Mouse (Mus musculus) heart, embryonic 16.5 days (tissue): ENCODE measurements around the gene Emilin3. TPM values are rescaled to one million over a fixed set of nuclear protein-coding genes. Genes with fewer than 3 reads are reported as not detected.

Experiments used
- ATAC-seq: fragments of 200-750 bp; cut with Nextera tagmentation; replicated peaks from 2 replicates; pipeline ENCODE4 v1.8.0; 2017; ENCODE audit warnings: moderate number of reproducible peaks; ENCODE audit not compliant: insufficient read depth, low FRiP score; ENCODE audit errors: extremely low read depth
- H3K27ac ChIP-seq: fragments of 300-500 bp; sonication (generic); 2 replicates; pipeline ENCODE4 v1.5.1; 2014; ENCODE audit warnings: mild to moderate bottlenecking, low read length, control low read depth, moderate library complexity
- H3K27me3 ChIP-seq: fragments of 300-500 bp; sonication (generic); 2 replicates; pipeline ENCODE4 v1.6.1; 2014; ENCODE audit warnings: low read length, mixed read lengths; ENCODE audit not compliant: control insufficient read depth, insufficient read depth
- H3K36me3 ChIP-seq: fragments of 300-500 bp; sonication (generic); 2 replicates; pipeline ENCODE4 v1.6.1; 2014; ENCODE audit not compliant: control insufficient read depth, insufficient read depth
- H3K4me1 ChIP-seq: fragments of 300-500 bp; sonication (generic); 2 replicates; pipeline ENCODE4 v1.6.1; 2014; ENCODE audit warnings: low read length, mixed read lengths; ENCODE audit not compliant: control insufficient read depth, insufficient read depth
- H3K4me2 ChIP-seq: fragments of 300-500 bp; sonication (generic); 2 replicates; pipeline ENCODE4 v1.6.1; 2014; ENCODE audit warnings: low read depth, mild to moderate bottlenecking, control low read depth, low read length
- H3K4me3 ChIP-seq: fragments of 300-500 bp; sonication (generic); 2 replicates; pipeline ENCODE4 v1.5.1; 2014; ENCODE audit warnings: mild to moderate bottlenecking, control low read depth, low read length
- H3K9ac ChIP-seq: fragments of 300-500 bp; sonication (generic); 2 replicates; pipeline ENCODE4 v1.6.1; 2014; ENCODE audit warnings: low read length, control low read depth
- H3K9me3 ChIP-seq: fragments of 300-500 bp; sonication (generic); replicated peaks from 2 replicates; pipeline ENCODE4 v1.6.1; 2016; ENCODE audit warnings: low read length; ENCODE audit not compliant: control insufficient read depth
- WGBS: fragments of 180-500 bp; shearing (Covaris S2); extraction: QIAGEN DNeasy Blood & Tissue Kit; methylation state at CpG from one replicate; pipeline ENCODE4 v1.1.7; 2014; 5-methylcytosine and 5-hydroxymethylcytosine counted together
- polyA plus RNA-seq: library from polyadenylated mRNA; unstranded; fragments of >200 nt; fragmentation: Nextera tagmentation; extraction: Ambion mirVana; gene quantifications from 2 replicates; pipeline ENCODE4 v1.2.1, GENCODE M21; 2015

Emilin3 gene
- polyA plus RNA-seq, 1 experiment from 2014 or later = 1.5 TPM

DNA sequence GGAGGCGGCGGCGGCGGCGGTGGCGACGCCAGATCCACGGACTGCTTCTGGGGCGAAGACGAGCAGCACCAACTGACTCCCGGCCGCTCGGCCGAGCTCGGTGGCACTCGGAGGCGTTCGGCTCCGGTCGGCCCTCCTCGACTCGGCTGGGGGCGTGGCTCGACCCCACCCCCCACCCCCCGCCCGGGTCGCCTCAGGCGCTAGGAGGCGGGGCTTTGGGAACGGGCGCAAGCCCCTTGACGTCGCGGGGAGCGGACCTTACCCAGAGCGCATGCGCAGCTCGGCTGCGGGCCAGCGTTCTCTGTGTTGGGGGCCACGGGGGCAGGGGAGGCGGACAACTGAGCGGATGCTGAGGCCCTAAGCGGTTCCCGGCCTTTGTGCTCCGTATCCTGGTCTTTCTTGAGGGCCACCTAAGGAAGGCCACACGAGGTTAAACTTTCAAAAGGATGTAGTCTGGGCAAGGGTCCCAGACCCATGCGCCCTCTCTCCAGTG is 39.2 kb downstream of the Emilin3 start, which contains the start of gene Zhx3:
Zhx3 (minus strand) TSS at position 109 of the 493 bp plus-strand sequence.
- Histone ChIP-seq H3K27me3 (no peaks in the 10 kb centered on the region), H3K27ac (peak within 1 kb of the TSS; percentile 98), H3K4me2 (peak within 1 kb of the TSS; percentile 89), H3K4me3 (peak within 1 kb of the TSS; percentile 89), H3K4me1 (peaks cover 14% of the 10 kb centered on the region), H3K9me3 (no peaks in the 10 kb centered on the region), H3K36me3 (no peaks in the 10 kb centered on the region), H3K9ac (peak within 1 kb of the TSS; percentile 97)
- WGBS = under 1% methylated on average over 48 of the region's 48 CpGs
- ATAC-seq = peak; percentile 96

DNA sequence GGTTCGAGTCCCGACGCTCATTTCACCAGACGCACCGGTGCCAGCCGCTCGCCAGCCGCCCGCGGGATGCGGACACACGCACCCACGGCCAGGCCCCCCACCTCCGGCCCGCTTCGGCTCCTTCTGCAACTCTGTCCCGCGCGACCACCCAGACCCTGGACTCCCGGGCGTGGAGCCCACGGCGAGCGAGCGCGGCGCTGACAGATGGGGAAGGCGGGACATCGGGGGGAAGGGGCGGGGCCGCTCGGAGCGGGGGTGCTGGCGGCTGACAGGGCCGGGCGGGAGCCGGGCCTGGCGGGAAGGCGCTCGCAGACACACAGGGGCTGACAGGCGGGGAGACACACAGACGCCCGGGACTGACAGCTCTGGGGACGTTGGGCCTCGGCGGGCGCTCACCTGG is 39.7 kb downstream of the Emilin3 start:
- H3K4me1 ChIP-seq = peaks cover 14% of the 10 kb centered on the region
- ATAC-seq = peak; percentile 88
- H3K36me3 ChIP-seq = no peaks in the 10 kb centered on the region
- WGBS = 0% methylated on average over 37 of the region's 47 CpGs
- H3K27me3 ChIP-seq = no peaks in the 10 kb centered on the region
- peak overlapping the region; percentile 89 for H3K4me3 ChIP-seq
- peak overlapping the region; percentile 97 for H3K9ac ChIP-seq
- peak overlapping the region; percentile 98 for H3K27ac ChIP-seq
- H3K4me2 ChIP-seq = peak overlapping the region; percentile 89
- no peaks in the 10 kb centered on the region for H3K9me3 ChIP-seq

DNA sequence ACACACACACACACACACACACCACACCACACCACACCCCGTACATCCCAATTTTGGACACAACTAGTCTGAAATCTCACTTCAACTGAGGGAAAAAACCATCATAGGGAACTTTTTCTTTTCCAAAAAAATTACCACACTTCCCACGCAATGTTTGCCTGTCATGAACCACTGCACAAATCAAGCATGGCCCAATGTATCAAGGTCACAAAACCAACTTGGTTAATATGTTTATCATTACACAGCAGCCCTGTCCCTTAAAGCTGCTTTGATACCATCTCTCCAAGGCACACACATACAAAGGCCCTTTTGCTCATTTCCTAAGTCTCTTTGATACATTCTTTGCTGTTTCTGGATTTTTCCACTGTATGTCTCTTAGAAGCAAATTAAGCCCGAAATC is 40.8 kb downstream of the Emilin3 start:
- ATAC-seq = no peak
- no peak overlapping the region for H3K27ac ChIP-seq
- H3K4me3 ChIP-seq = no peak overlapping the region
- no peaks in the 10 kb centered on the region for H3K27me3 ChIP-seq
- H3K4me2 ChIP-seq = no peak overlapping the region
- peaks cover 14% of the 10 kb centered on the region for H3K4me1 ChIP-seq
- no peaks in the 10 kb centered on the region for H3K36me3 ChIP-seq
- H3K9ac ChIP-seq = no peak overlapping the region
- H3K9me3 ChIP-seq = no peaks in the 10 kb centered on the region
- 83% methylated on average over 3 of the region's 3 CpGs for WGBS

DNA sequence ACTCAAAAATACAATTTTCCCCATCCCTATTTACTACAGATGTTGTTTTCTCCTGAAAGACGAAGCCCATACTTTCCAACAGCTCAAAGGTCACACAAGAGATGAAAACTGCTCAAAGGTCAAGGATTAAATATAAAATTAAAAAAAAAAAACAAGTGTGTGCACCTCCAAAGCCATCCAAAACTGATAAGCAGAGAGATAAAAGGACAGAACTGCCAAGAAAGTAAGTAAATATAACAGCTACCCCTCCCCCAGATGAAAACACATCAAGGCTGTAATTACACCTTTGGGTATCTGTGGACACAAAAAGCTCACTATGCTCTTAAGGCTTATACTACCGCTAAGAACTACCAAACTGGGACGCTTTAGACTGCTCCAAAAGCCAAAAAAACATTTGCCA is 42.7 kb downstream of the Emilin3 start:
- no peaks in the 10 kb centered on the region for H3K9me3 ChIP-seq

DNA sequence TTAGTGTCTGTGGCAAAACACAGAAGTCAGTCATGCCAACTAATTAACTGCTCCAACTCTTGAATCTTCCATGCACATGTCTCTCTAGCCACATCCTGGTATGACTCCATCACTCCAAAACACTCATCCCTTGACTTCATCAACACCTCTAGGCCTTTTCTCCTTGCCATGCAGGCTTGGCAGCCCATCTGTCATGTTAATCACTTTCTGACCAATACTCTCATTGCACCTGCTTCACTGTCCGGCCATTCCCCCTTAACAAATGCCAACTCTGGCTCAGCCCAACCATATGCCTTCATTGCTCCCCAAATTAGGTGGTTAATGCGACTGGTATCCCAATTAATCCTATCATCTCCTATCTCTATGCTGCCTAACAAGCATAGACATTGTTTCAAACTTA is 46.9 kb downstream of the Emilin3 start:
- H3K4me3 ChIP-seq = no peak overlapping the region
- no peaks in the 10 kb centered on the region for H3K9me3 ChIP-seq
- 0 out of 2 replicates have a peak, but pooled peaks cover 4% of the 10 kb centered on the region for H3K4me1 ChIP-seq
- no peak overlapping the region for H3K27ac ChIP-seq
- no peak for ATAC-seq
- 81% methylated on average over 2 of the region's 2 CpGs for WGBS
- no peak overlapping the region for H3K9ac ChIP-seq
- H3K4me2 ChIP-seq = no peak overlapping the region
- no peaks in the 10 kb centered on the region for H3K36me3 ChIP-seq
- H3K27me3 ChIP-seq = no peaks in the 10 kb centered on the region

More for the DNA sequence above, 42.7 kb downstream of the Emilin3 start:
- no peak for ATAC-seq
- H3K27ac ChIP-seq = no peak overlapping the region
- H3K4me1 ChIP-seq = peaks cover 14% of the 10 kb centered on the region
- WGBS = 70% methylated on average over 3 of the region's 3 CpGs
- H3K36me3 ChIP-seq = no peaks in the 10 kb centered on the region
- no peak overlapping the region for H3K9ac ChIP-seq
- no peak overlapping the region for H3K4me3 ChIP-seq
- no peaks in the 10 kb centered on the region for H3K27me3 ChIP-seq
- H3K4me2 ChIP-seq = no peak overlapping the region

DNA sequence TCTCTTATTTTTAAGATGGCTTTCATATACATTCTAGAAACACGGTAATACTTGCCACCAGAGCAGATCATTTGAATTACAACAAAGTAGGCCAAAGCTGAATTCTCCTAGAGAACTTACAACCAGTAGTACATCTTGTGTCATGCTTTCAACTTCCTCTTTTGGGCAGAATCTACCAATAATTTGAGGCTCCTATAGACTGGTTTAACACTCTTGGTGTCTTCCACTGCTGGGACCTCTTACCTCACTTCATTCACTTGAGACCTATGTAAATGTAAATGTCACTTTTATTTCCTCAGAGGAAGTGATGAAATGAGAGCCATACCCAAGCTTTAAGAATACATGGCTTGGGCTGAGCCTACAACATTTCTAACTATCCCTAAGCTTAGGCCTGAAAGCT is 48.0 kb downstream of the Emilin3 start:
- Histone ChIP-seq H3K4me3 (no peak overlapping the region), H3K4me2 (no peak overlapping the region), H3K27ac (no peak overlapping the region), H3K9ac (no peak overlapping the region), H3K36me3 (no peaks in the 10 kb centered on the region), H3K4me1 (0 out of 2 replicates have a peak, but pooled peaks cover 2% of the 10 kb centered on the region), H3K27me3 (no peaks in the 10 kb centered on the region), H3K9me3 (no peaks in the 10 kb centered on the region)
- no peak for ATAC-seq
- WGBS = 80% methylated on average over 1 of the region's 1 CpGs

DNA sequence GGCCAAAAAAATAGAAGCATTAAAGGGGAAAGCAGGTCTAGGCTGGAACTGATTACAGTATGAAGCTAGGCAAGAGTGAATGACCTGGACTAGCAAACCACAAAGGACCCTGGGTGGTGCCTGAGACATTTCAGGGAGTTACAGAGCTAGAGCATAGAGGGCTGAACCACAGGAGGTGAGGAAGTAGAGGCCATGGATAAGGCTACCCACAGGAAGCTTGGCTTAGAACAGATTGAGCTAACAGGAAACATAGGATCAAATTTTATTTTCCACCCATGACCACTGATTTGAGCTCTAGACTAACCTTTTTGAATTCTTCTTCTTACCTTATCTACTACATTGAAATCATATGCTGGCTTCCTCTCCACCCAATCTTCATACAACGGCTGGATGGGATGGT is 51.8 kb downstream of the Emilin3 start:
- WGBS = 45% methylated on average over 1 of the region's 1 CpGs
- ATAC-seq = no peak
- no peak overlapping the region for H3K27ac ChIP-seq
- no peak overlapping the region for H3K4me2 ChIP-seq
- no peaks in the 10 kb centered on the region for H3K27me3 ChIP-seq
- H3K9me3 ChIP-seq = no peaks in the 10 kb centered on the region
- H3K36me3 ChIP-seq = no peaks in the 10 kb centered on the region
- no peak overlapping the region for H3K9ac ChIP-seq
- no peaks in the 10 kb centered on the region for H3K4me1 ChIP-seq
- no peak overlapping the region for H3K4me3 ChIP-seq

Other genes starting within 250 kb of the Emilin3 start
- 26.4 and 32.0 TPM in 2 replicates for gene Plcg1, start 181.0 kb downstream of the Emilin3 start, polyA plus RNA-seq
- 6.8 and 7.5 TPM in 2 replicates for gene Zhx3, start 39.3 kb downstream of the Emilin3 start, polyA plus RNA-seq
- 0.94 and 1.1 TPM in 2 replicates for gene Lpin3, start 31.7 kb downstream of the Emilin3 start, polyA plus RNA-seq
- 18.4 and 18.8 TPM in 2 replicates for gene Chd6, start 196.7 kb upstream of the Emilin3 start, polyA plus RNA-seq